Mouse (Mus musculus) hematopoietic multipotent progenitor cell, adult 10-12 weeks (in vitro differentiated cells): ENCODE data around the gene Azi2. TPM values are rescaled to one million over a fixed set of nuclear protein-coding genes. Genes with fewer than 3 reads are reported as not detected.

ENCODE experiments used
- polyA plus RNA-seq: library from polyadenylated mRNA; stranded (reverse); fragments of >175 nt; gene quantifications from 2 replicates; pipeline ENCODE4 v1.2.3, GENCODE M21; 2012; ENCODE audit warnings: low replicate concordance

Gene Azi2
- polyA plus RNA-seq, result 41.0 and 66.6 TPM in 2 replicates

DNA sequence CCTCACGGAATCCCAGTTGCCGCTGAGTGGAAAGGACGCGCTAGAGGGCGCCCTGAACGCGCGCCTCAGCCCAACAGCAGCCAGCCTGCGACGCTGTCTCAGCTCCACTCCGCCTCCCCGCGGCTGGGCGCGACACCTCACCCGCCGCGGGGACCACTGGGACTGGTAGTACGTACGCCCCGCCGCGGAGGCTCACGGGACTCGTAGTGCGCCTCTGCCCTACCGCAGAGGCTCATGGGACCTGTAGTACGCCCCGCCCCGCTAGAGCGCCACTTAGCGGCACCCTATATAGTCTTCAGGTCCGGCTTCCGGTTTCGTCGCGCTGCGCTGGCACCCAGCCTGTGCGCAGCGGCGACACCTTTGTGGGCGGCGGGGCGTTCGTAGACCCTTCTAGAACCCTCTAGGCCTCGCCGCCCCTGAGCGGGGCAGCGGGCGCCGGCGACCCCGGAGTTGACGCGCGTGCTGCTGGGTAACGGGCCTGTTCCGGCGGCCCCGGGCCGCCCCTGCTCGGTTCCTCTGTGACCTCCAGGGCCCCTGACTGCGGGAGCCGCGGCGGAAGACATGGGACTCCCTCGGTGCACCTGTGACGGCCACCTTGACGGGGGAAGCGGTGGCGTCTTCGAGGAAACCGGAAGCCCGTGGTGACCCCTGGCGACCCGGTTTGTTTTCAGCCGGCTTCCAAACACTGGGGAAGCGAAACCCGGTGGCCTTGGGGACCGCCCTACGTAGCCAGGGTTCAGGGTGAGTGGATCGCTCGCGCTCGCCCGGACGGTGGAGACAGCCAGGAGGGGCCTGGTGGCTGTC lies at the start of gene Azi2:
Gene Azi2, plus strand, starts transcription at position 282 of the 804 bp plus-strand sequence.

Other genes with a start within 250 kb of the Azi2 start
- gene Cmc1, start 109.7 kb downstream of the Azi2 start, polyA plus RNA-seq, result 3.1 and 3.8 TPM in 2 replicates